Mouse (Mus musculus): ENCODE measurements at regions not wholly inside any gene's neighbourhood (a gene's known extent, or its start where the extent isn't known, plus 50 kb on each side); places are given as distances from the start of the nearest gene placed in this dataset.

DNA sequence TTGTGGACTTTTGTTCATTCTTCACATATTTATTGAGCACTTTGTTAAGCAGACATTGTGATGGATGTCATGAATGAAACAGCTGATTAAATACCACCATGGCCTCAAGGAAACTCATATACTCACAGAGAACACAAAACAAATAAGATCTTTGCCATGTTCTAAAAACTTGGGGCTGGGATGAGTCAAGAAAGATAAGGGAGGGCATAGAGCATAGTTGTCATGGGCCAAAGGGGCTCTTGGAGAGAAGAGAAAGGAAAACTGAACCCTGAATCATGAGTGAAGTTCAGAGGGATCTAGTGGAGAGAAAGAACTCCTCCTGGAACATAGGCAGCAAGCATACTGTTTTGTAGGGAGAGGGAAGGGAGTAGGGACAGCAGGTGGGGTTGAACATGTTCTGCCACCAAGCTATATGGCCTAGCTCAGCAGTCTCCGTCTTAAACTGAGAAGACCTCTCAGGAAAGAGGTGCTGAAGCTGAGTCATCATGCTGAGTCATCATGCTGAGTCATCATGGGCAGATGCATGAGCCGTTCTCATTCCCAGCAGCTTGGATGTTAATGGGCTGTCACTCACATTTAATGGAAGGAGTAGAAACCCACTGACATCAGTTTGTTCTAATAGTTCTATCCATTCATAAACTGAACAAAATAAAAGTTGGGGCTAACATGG, 69.6 kb downstream of the Cetn3 start:
- Histone ChIP-seq H3K4me2 (replicated peaks) (no peak overlapping the region), H3K9me3 (no peaks in the 10 kb centered on the region), H3K36me3 (no peaks in the 10 kb centered on the region), H3K9ac (no peak overlapping the region), H3K4me3 (no peak overlapping the region), H3K4me1 (no peaks in the 10 kb centered on the region), H3K27me3 (no peaks in the 10 kb centered on the region), H3K27ac (no peak overlapping the region)
- ATAC-seq (ENCODE audit: insufficient number of reproducible peaks, insufficient read depth, low FRiP score, low TSS enrichment) = no peak
- WGBS = 71% methylated on average over 2 of the region's 2 CpGs

GRCm38 (mm10) chr13:81856072-81856471, 73.2 kb downstream of the Cetn3 start:
- ATAC-seq (ENCODE audit: insufficient number of reproducible peaks, insufficient read depth, low FRiP score, low TSS enrichment) = no peak
- Histone ChIP-seq H3K4me3 (no peak overlapping the region), H3K4me1 (no peaks in the 10 kb centered on the region), H3K36me3 (no peaks in the 10 kb centered on the region), H3K9ac (no peak overlapping the region), H3K27me3 (no peaks in the 10 kb centered on the region), H3K27ac (no peak overlapping the region), H3K4me2 (replicated peaks) (no peak overlapping the region), H3K9me3 (no peaks in the 10 kb centered on the region)
- WGBS = 68% methylated on average over 4 of the region's 4 CpGs

DNA sequence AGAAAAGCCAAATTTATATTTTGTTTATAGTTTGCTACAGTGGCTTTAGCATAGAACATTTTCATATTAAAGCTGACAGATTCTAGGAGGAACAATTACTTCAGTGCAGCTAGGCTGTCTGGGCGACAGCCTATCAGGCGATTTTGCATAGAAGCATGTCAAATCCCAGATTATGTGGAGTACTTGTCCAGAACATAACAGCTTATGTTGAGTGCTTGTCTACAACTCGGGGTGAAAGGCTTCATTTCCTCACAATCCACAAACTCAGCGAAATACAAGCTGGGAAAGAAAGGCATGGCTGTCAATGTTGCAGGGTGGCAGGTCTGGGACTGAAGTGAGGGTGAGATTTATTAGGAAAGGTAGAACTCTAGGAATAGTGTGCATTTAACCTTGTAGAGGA, 77.8 kb downstream of the Cetn3 start:
- no peak overlapping the region for H3K9ac ChIP-seq
- 77% methylated on average over 4 of the region's 4 CpGs for WGBS
- no peaks in the 10 kb centered on the region for H3K9me3 ChIP-seq
- no peak overlapping the region for H3K4me3 ChIP-seq
- no peaks in the 10 kb centered on the region for H3K4me1 ChIP-seq
- no peaks in the 10 kb centered on the region for H3K36me3 ChIP-seq
- no peak for ATAC-seq (ENCODE audit: insufficient number of reproducible peaks, insufficient read depth, low FRiP score, low TSS enrichment)
- H3K27ac ChIP-seq = no peak overlapping the region
- no peak overlapping the region for H3K4me2 ChIP-seq (replicated peaks)
- H3K27me3 ChIP-seq = no peaks in the 10 kb centered on the region

DNA sequence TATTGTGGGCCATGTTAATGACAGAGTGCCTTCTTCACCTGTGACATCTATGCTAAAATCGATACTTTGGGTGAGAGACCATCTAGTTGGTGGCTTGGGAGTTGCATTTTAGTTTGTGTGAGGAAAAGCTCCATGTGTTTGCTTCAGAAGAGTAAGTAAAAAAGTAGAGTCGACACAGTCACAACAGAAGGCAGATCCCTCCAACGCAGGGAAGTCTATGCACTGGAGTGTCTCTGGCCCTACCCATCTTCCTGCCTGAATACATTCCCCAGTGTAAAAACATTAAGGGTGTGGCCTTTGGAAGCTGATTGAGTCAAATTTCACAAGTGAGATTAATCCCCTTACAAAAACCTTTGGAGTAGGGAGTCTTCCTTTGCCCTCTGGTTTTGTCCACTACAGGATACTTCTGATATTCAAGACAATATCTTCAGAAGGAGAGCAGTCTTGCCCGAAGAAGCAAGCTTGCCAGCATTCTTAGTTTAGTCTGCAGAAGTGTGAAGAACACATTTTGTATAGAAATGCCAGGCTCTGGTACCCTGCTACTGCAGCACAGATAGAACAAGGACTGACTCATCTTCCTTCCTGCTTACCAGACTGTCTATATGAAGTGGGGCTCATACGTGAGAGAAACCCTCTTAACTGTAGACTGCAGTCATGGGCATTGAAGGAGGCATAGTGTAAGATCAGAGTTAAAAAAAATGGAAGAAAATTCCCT, 79.2 kb downstream of the Cetn3 start:
- 82% methylated on average over 5 of the region's 5 CpGs for WGBS

DNA sequence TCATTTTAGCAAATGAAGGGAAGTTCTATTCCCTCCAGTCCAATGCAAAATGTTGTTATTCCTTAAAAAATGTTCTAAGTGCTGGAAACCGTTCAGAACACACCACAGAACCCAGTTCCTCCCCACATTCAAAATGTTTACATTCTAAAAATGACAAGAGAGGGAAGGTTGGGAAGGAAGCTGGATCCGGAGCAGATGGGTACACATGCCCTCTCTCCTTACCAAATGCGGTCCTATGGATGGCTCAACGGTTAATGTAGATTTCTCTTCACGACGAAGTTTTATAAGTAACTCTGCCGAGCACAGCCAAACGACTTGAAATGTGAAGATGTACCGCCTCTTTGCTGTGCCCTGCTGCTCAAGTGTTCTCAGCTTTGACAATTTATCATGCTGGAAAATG, 88.3 kb downstream of the Cetn3 start:
- H3K27ac ChIP-seq = no peak overlapping the region
- 81% methylated on average over 9 of the region's 9 CpGs for WGBS
- ATAC-seq (ENCODE audit: insufficient number of reproducible peaks, insufficient read depth, low FRiP score, low TSS enrichment) = no peak

More for the DNA sequence above, 79.2 kb downstream of the Cetn3 start:
- Histone ChIP-seq H3K36me3 (no peaks in the 10 kb centered on the region), H3K4me2 (replicated peaks) (no peak overlapping the region), H3K9ac (no peak overlapping the region), H3K27ac (no peak overlapping the region), H3K4me1 (no peaks in the 10 kb centered on the region), H3K4me3 (no peak overlapping the region), H3K9me3 (no peaks in the 10 kb centered on the region), H3K27me3 (no peaks in the 10 kb centered on the region)
- ATAC-seq (ENCODE audit: insufficient number of reproducible peaks, insufficient read depth, low FRiP score, low TSS enrichment) = no peak

GRCm38 (mm10) chr13:81885879-81886278, 103.0 kb downstream of the Cetn3 start:
- Histone ChIP-seq H3K27me3 (no peaks in the 10 kb centered on the region), H3K4me3 (no peak overlapping the region), H3K9ac (no peak overlapping the region), H3K9me3 (no peaks in the 10 kb centered on the region), H3K36me3 (no peaks in the 10 kb centered on the region), H3K4me1 (no peaks in the 10 kb centered on the region), H3K4me2 (replicated peaks) (no peak overlapping the region), H3K27ac (no peak overlapping the region)
- 70% methylated on average over 6 of the region's 6 CpGs for WGBS
- no peak for ATAC-seq (ENCODE audit: insufficient number of reproducible peaks, insufficient read depth, low FRiP score, low TSS enrichment)

More for the DNA sequence above, 88.3 kb downstream of the Cetn3 start:
- H3K9ac ChIP-seq = no peak overlapping the region
- H3K4me2 ChIP-seq (replicated peaks) = no peak overlapping the region
- H3K4me1 ChIP-seq = no peaks in the 10 kb centered on the region
- H3K9me3 ChIP-seq = no peaks in the 10 kb centered on the region
- no peaks in the 10 kb centered on the region for H3K27me3 ChIP-seq
- H3K4me3 ChIP-seq = no peak overlapping the region
- H3K36me3 ChIP-seq = no peaks in the 10 kb centered on the region

DNA sequence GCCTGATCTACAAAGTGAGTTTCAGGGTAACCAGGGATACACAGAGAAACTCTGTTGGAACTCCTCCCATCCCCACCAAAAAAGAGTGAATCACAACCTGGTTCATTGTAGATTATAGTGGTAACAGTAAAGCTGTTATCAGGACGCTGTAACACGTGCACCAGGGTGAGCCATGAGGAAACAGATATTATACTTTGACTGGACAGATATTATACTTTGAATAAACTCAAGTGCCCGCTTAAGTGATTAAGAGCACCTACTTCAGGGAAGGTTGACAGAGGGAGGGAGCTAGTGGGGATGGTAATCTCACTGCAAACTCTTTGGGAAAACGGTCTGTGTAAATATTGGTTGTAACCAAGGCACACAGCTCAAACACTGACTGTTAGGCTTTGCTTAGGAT, 147.4 kb downstream of the Cetn3 start:
- no peaks in the 10 kb centered on the region for H3K4me1 ChIP-seq
- H3K27me3 ChIP-seq = no peaks in the 10 kb centered on the region
- no peaks in the 10 kb centered on the region for H3K36me3 ChIP-seq
- 86% methylated on average over 4 of the region's 4 CpGs for WGBS
- no peak overlapping the region for H3K9ac ChIP-seq
- no peak overlapping the region for H3K4me2 ChIP-seq (replicated peaks)
- no peak for ATAC-seq (ENCODE audit: insufficient number of reproducible peaks, insufficient read depth, low FRiP score, low TSS enrichment)
- no peak overlapping the region for H3K27ac ChIP-seq
- no peak overlapping the region for H3K4me3 ChIP-seq
- no peaks in the 10 kb centered on the region for H3K9me3 ChIP-seq

DNA sequence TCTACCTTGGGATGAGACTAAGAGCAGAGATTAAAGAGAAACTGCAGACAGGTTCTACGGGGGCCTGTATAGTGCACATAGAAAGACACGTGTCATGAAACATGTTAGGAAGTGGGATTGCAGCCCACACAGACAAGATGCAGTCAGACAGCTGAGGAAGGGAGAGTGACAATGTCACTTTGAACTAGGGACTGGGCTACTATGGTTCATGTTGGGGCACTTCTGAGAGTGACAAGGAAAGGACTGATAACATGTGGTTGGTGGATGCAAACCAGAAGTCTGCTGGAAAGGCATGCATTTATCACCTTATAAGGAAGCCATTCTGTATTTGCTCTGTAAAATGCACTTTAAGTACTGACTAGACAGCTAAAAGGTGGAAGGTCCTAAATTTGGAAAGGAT, 148.3 kb downstream of the Cetn3 start:
- no peaks in the 10 kb centered on the region for H3K9me3 ChIP-seq
- no peak overlapping the region for H3K9ac ChIP-seq
- H3K36me3 ChIP-seq = no peaks in the 10 kb centered on the region
- WGBS = 91% methylated on average over 2 of the region's 2 CpGs
- no peak for ATAC-seq (ENCODE audit: insufficient number of reproducible peaks, insufficient read depth, low FRiP score, low TSS enrichment)
- no peaks in the 10 kb centered on the region for H3K4me1 ChIP-seq
- H3K27ac ChIP-seq = no peak overlapping the region
- H3K4me2 ChIP-seq (replicated peaks) = no peak overlapping the region
- no peak overlapping the region for H3K4me3 ChIP-seq
- no peaks in the 10 kb centered on the region for H3K27me3 ChIP-seq

DNA sequence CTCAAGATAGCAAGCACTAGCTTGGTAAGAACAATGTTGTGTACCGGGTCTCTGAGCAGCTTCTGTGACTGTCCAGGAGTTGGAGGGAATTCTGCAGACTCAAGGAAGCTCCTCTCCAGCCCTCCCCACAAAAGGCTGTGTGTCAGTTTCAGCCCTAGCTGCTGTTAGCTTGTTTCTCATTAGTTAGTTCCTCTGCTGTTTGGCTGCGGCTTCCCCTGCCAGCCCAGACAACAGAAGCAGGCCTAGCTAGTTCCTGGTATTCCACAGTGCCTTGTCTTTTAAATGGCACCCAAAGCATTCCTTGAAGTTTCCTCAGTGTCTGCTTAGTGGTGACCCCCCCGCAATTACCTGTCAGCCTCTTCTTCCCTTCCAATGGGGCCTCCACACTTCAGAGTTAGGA, 154.2 kb downstream of the Cetn3 start:
- no peak overlapping the region for H3K27ac ChIP-seq
- H3K9ac ChIP-seq = no peak overlapping the region
- H3K4me3 ChIP-seq = no peak overlapping the region
- H3K36me3 ChIP-seq = no peaks in the 10 kb centered on the region
- H3K27me3 ChIP-seq = no peaks in the 10 kb centered on the region
- no peak overlapping the region for H3K4me2 ChIP-seq (replicated peaks)
- 62% methylated on average over 3 of the region's 3 CpGs for WGBS
- no peaks in the 10 kb centered on the region for H3K9me3 ChIP-seq
- ATAC-seq (ENCODE audit: insufficient number of reproducible peaks, insufficient read depth, low FRiP score, low TSS enrichment) = no peak
- H3K4me1 ChIP-seq = no peaks in the 10 kb centered on the region

DNA sequence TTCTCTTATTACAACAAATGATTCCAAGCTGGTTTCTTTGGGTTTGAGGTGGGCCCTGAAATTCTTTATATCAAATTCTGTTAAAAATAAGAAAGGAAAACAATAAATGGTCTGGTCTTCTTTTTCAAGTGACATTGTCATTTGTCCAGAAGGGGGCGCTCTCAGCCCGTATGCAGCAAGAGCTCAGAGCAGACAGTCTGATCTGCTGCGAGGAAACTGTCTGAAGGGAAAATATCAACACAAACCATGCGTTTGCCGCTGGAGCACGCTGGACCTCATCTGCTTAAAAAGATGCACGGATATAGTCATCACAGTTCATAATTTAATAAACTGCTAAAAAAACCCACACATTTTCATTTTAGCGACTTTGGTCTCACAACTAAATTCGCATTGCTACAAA, 161.2 kb downstream of the Cetn3 start:
- Histone ChIP-seq H3K4me2 (replicated peaks) (peak overlapping the region; percentile 30), H3K36me3 (no peaks in the 10 kb centered on the region), H3K4me3 (no peak overlapping the region), H3K9ac (no peak overlapping the region), H3K27ac (no peak overlapping the region), H3K27me3 (no peaks in the 10 kb centered on the region), H3K9me3 (no peaks in the 10 kb centered on the region), H3K4me1 (no peaks in the 10 kb centered on the region)
- 15% methylated on average over 9 of the region's 9 CpGs for WGBS
- ATAC-seq (ENCODE audit: insufficient number of reproducible peaks, insufficient read depth, low FRiP score, low TSS enrichment) = no peak

GRCm38 (mm10) chr13:81944469-81944868, 161.6 kb downstream of the Cetn3 start:
- Histone ChIP-seq H3K4me3 (no peak overlapping the region), H3K9me3 (no peaks in the 10 kb centered on the region), H3K4me1 (no peaks in the 10 kb centered on the region), H3K9ac (no peak overlapping the region), H3K4me2 (replicated peaks) (peak overlapping the region; percentile 30), H3K27me3 (no peaks in the 10 kb centered on the region), H3K36me3 (no peaks in the 10 kb centered on the region), H3K27ac (no peak overlapping the region)
- whole genome bisulfite sequencing = 60% methylated on average over 6 of the region's 6 CpGs
- no peak for ATAC-seq (ENCODE audit: insufficient number of reproducible peaks, insufficient read depth, low FRiP score, low TSS enrichment)

DNA sequence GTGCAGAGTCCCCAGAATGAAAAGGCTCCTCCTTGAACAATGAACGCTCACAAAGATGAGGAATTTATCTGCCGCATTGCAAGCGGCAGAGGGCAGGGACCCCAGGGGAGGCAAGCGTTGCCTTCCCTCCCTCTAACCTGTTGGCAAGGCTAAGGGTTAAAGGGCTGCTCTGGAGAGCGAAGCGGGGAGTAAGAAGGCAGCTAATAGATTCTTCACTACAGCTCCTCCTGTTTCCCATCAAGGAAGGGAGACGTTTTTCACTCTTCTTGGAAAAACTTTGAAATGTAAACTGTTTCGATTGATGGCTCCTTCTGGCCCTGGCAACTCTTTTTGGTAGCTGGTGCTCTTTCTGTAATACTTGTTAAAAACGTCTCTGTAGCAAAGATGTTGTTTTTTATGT, 162.9 kb downstream of the Cetn3 start:
- Histone ChIP-seq H3K27me3 (no peaks in the 10 kb centered on the region), H3K27ac (no peak overlapping the region), H3K4me3 (peak overlapping the region; percentile 17), H3K4me2 (replicated peaks) (peak overlapping the region; percentile 50), H3K9ac (no peak overlapping the region), H3K4me1 (no peaks in the 10 kb centered on the region), H3K9me3 (no peaks in the 10 kb centered on the region), H3K36me3 (no peaks in the 10 kb centered on the region)
- WGBS = 4% methylated on average over 9 of the region's 9 CpGs
- no peak for ATAC-seq (ENCODE audit: insufficient number of reproducible peaks, insufficient read depth, low FRiP score, low TSS enrichment)

Data from embryonic facial prominence, embryonic 12.5 days (tissue).